Mouse (Mus musculus): Measurements from ENCODE around the gene 1700016H13Rik. TPM values are rescaled to one million over a fixed set of nuclear protein-coding genes. Genes with fewer than 3 reads are reported as not detected.

The 1700016H13Rik gene
- not detected in 2 replicates for polyA plus RNA-seq (2015; fragmentation: Nextera tagmentation; extraction: Ambion mirVana)

DNA sequence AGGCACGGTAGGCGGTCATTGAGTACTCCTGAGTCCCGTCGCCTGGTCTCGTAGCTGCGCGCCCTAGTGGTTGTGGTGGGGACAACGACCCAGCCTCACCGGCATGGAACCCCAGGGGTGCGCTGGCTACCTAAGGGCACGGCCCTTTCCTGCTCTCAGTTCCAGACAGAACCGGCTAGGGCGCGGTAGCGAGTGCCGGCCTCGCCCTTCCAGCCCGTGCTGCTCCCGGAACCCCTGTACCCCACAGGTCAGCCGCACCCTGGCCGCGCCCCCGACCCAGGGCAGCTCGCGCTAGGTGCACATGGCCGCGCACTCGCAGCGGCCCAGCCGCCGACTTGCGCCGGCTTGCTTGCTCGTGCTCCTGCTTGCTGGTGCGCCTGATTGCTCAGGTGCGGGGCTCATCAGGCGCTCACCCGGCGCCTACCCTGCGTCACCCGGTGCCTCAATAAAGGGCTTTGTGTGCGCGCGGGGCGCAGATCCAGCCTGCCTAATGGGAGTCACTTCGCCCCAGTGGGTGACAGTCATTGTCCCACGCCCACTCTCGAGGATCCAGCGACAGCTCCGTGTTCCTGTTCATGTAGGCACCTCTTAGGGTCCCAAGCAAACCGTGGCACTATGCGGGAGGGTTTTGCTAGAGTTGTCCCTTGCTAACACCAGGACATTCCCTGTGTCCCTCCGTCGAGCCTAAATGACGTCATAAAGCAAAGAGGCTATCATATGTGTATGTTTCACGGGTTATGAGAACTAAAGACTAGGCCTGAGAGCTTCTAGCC is at the start of gene 1700016H13Rik:
Gene 1700016H13Rik, minus strand, starts transcription at position 665 of the 773 bp plus-strand sequence.
- Histone ChIP-seq H3K9ac (ENCODE audit: low read depth, low read length) (peak within 1 kb of the TSS; percentile 70), H3K4me2 (ENCODE audit: low read depth, low read length) (peak within 1 kb of the TSS; percentile 98), H3K27ac (ENCODE audit: low read length) (no peak within 1 kb of the TSS), H3K36me3 (ENCODE audit: control insufficient read depth, insufficient read depth, low read length) (no peaks in the 10 kb centered on the region), H3K9me3 (ENCODE audit: control insufficient read depth, low read length) (0 out of 2 replicates have a peak, but pooled peaks cover 3% of the 10 kb centered on the region), H3K4me3 (ENCODE audit: low read length) (peak within 1 kb of the TSS; percentile 62), H3K4me1 (ENCODE audit: control insufficient read depth, insufficient read depth, low read length) (peaks cover 3% of the 10 kb centered on the region; the same call in 1 of the 2 replicates), H3K27me3 (replicated peaks; ENCODE audit: control insufficient read depth, insufficient read depth, low read length) (0 out of 2 replicates have a peak, but pooled peaks cover 3% of the 10 kb centered on the region)
- peak; percentile 95 for ATAC-seq
- WGBS: 1% methylated on average over 56 of the region's 56 CpGs

DNA sequence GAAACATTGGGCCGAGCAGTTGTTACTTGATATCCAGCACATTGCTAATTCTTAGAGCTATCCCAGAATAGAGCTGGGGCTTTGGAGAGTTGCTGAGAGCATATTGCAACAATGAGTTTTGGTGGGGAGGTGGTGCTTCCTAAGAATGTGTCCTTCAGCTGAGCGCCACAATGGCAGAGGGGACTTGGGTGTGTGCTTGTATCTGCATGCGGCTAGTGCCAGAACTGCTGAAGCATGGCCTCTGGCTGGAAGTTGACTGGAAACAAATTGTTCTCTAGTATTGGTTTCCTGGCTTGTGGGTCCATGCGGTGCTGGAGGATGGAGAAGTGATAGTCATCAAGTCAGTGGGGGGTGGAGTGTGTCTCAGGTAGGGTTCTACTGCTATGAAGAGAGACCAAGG is 49.5 kb upstream of the 1700016H13Rik start:
- no peak for ATAC-seq
- 95% methylated on average over 4 of the region's 4 CpGs for WGBS
- Histone ChIP-seq H3K4me1 (ENCODE audit: control insufficient read depth, insufficient read depth, low read length) (no peaks in the 10 kb centered on the region; the same call in 1 of the 2 replicates), H3K4me2 (ENCODE audit: low read depth, low read length) (no peak overlapping the region), H3K36me3 (ENCODE audit: control insufficient read depth, insufficient read depth, low read length) (no peaks in the 10 kb centered on the region), H3K27me3 (replicated peaks; ENCODE audit: control insufficient read depth, insufficient read depth, low read length) (no peaks in the 10 kb centered on the region), H3K9ac (ENCODE audit: low read depth, low read length) (no peak overlapping the region), H3K9me3 (ENCODE audit: control insufficient read depth, low read length) (no peaks in the 10 kb centered on the region), H3K4me3 (ENCODE audit: low read length) (no peak overlapping the region), H3K27ac (ENCODE audit: low read length) (no peak overlapping the region)

DNA sequence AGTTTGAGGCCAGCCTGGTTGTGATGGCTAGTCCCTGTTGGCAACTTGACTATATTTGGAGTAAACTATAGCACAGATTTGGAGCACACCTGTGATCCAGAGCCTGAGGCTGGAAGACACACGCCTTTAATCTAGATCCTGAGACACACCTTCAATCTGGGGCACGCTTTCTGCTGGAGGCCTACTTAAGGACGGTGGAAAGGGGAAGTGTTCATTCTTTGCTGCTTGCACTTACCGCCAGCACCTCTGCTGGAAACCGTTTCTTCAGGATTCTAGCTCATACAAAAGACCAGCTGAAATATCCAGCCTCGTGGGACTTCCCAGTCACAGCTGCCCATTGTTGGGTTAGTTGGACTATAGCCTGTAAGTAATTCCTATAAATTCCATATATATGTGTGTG is 46.7 kb upstream of the 1700016H13Rik start:
- Histone ChIP-seq H3K4me2 (ENCODE audit: low read depth, low read length) (no peak overlapping the region), H3K9me3 (ENCODE audit: control insufficient read depth, low read length) (no peaks in the 10 kb centered on the region), H3K27me3 (replicated peaks; ENCODE audit: control insufficient read depth, insufficient read depth, low read length) (no peaks in the 10 kb centered on the region), H3K4me1 (ENCODE audit: control insufficient read depth, insufficient read depth, low read length) (no peaks in the 10 kb centered on the region), H3K36me3 (ENCODE audit: control insufficient read depth, insufficient read depth, low read length) (no peaks in the 10 kb centered on the region), H3K4me3 (ENCODE audit: low read length) (no peak overlapping the region), H3K27ac (ENCODE audit: low read length) (no peak overlapping the region), H3K9ac (ENCODE audit: low read depth, low read length) (no peak overlapping the region)
- ATAC-seq: no peak
- WGBS: 74% methylated on average over 6 of the region's 6 CpGs

DNA sequence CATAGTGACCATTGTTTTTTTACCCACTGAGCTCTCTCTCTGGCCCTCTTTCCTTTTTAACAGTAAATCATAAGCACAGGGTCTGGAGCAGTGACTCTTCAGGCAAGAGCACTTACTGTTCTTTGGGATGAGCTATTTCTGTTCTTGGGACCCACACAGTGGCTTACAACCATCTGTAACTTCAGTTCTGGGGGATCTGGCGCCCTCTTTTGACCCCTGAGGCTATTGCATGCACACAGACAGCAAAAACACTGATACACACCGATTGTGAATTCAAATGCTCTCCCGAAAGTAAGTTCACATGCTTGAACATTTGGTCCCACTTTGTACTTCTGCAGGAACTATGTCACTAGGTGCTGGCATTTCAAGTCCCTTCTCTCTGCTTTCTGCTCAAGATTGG is 45.7 kb upstream of the 1700016H13Rik start:
- Histone ChIP-seq H3K27me3 (replicated peaks; ENCODE audit: control insufficient read depth, insufficient read depth, low read length) (no peaks in the 10 kb centered on the region), H3K4me1 (ENCODE audit: control insufficient read depth, insufficient read depth, low read length) (no peaks in the 10 kb centered on the region), H3K4me2 (ENCODE audit: low read depth, low read length) (no peak overlapping the region), H3K9me3 (ENCODE audit: control insufficient read depth, low read length) (no peaks in the 10 kb centered on the region), H3K36me3 (ENCODE audit: control insufficient read depth, insufficient read depth, low read length) (no peaks in the 10 kb centered on the region), H3K27ac (ENCODE audit: low read length) (no peak overlapping the region), H3K9ac (ENCODE audit: low read depth, low read length) (no peak overlapping the region), H3K4me3 (ENCODE audit: low read length) (no peak overlapping the region)
- ATAC-seq: no peak
- 71% methylated on average over 3 of the region's 3 CpGs for WGBS

DNA sequence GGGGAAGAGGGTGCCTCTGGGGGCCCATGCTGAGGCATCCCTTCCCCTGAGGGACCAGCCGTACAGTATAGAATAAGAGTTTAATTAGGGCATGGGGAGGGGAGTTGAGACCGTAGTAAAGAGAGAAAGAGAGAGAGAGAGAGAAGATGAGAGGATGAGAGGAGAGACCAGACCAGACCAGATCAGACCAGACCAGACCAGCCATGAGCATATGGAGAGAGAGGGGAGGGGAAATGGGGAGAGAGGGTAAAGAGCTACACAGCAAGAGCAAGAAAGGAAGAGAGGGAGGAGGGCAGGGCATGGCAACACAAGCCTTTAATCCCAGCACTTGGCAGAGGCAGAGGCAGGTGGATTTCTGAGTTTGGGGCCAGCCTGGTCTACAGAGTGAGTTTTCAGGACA is 44.9 kb upstream of the 1700016H13Rik start:
- no peak for ATAC-seq
- Histone ChIP-seq H3K4me2 (ENCODE audit: low read depth, low read length) (no peak overlapping the region), H3K27ac (ENCODE audit: low read length) (no peak overlapping the region), H3K36me3 (ENCODE audit: control insufficient read depth, insufficient read depth, low read length) (no peaks in the 10 kb centered on the region), H3K4me3 (ENCODE audit: low read length) (no peak overlapping the region), H3K9ac (ENCODE audit: low read depth, low read length) (no peak overlapping the region), H3K9me3 (ENCODE audit: control insufficient read depth, low read length) (no peaks in the 10 kb centered on the region), H3K27me3 (replicated peaks; ENCODE audit: control insufficient read depth, insufficient read depth, low read length) (no peaks in the 10 kb centered on the region), H3K4me1 (ENCODE audit: control insufficient read depth, insufficient read depth, low read length) (no peaks in the 10 kb centered on the region)
- 75% methylated on average over 2 of the region's 2 CpGs for WGBS

DNA sequence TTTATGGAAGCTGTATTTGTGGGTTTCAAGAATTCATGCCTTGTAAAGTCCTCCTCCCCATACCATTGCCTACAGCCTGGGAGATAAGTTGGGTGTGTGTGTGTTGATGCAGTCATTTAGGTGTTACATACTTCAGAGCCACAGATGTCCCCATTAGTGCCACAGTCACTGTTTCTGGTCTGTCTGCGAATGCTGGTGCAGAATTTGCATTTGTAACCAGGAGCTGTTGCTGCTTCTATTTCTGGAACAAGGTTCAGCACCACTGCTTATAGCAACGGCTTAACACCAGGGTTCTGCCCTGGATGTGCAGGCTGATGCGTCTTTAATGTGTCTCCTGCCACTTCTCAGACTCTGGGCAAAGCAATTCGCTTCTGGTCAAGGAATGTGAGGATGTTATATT is 43.7 kb upstream of the 1700016H13Rik start:
- H3K9me3 ChIP-seq (ENCODE audit: control insufficient read depth, low read length): no peaks in the 10 kb centered on the region
- no peak overlapping the region for H3K9ac ChIP-seq (ENCODE audit: low read depth, low read length)
- no peak overlapping the region for H3K27ac ChIP-seq (ENCODE audit: low read length)
- no peak overlapping the region for H3K4me3 ChIP-seq (ENCODE audit: low read length)
- 48% methylated on average over 4 of the region's 4 CpGs for WGBS
- no peak for ATAC-seq
- H3K27me3 ChIP-seq (replicated peaks; ENCODE audit: control insufficient read depth, insufficient read depth, low read length): no peaks in the 10 kb centered on the region
- no peaks in the 10 kb centered on the region for H3K36me3 ChIP-seq (ENCODE audit: control insufficient read depth, insufficient read depth, low read length)
- no peak overlapping the region for H3K4me2 ChIP-seq (ENCODE audit: low read depth, low read length)
- no peaks in the 10 kb centered on the region for H3K4me1 ChIP-seq (ENCODE audit: control insufficient read depth, insufficient read depth, low read length)

DNA sequence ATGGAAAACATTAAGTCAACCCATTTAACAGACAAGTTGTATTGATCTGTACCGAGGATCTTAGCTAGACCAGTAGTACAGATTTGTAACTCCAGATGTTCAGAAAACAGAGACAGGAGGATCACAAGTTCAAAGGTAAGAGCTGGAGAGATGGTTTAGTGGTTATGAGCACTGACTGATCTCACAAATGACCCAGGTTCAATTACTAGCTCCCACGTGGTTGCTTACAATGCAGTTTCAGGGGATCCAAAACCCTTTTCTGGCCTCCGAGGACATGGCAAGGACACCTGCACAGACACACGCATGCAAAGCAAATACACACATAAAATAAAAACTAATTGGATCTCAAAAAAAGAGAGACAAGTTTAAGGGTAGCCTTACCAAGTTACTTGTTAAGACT is 42.8 kb upstream of the 1700016H13Rik start:
- H3K27ac ChIP-seq (ENCODE audit: low read length): no peak overlapping the region
- WGBS: 77% methylated on average over 4 of the region's 4 CpGs
- no peak overlapping the region for H3K9ac ChIP-seq (ENCODE audit: low read depth, low read length)
- H3K4me1 ChIP-seq (ENCODE audit: control insufficient read depth, insufficient read depth, low read length): no peaks in the 10 kb centered on the region
- H3K36me3 ChIP-seq (ENCODE audit: control insufficient read depth, insufficient read depth, low read length): no peaks in the 10 kb centered on the region
- ATAC-seq: no peak
- no peak overlapping the region for H3K4me2 ChIP-seq (ENCODE audit: low read depth, low read length)
- peaks cover 7% of the 10 kb centered on the region for H3K27me3 ChIP-seq (replicated peaks; ENCODE audit: control insufficient read depth, insufficient read depth, low read length)
- no peaks in the 10 kb centered on the region for H3K9me3 ChIP-seq (ENCODE audit: control insufficient read depth, low read length)
- H3K4me3 ChIP-seq (ENCODE audit: low read length): no peak overlapping the region

DNA sequence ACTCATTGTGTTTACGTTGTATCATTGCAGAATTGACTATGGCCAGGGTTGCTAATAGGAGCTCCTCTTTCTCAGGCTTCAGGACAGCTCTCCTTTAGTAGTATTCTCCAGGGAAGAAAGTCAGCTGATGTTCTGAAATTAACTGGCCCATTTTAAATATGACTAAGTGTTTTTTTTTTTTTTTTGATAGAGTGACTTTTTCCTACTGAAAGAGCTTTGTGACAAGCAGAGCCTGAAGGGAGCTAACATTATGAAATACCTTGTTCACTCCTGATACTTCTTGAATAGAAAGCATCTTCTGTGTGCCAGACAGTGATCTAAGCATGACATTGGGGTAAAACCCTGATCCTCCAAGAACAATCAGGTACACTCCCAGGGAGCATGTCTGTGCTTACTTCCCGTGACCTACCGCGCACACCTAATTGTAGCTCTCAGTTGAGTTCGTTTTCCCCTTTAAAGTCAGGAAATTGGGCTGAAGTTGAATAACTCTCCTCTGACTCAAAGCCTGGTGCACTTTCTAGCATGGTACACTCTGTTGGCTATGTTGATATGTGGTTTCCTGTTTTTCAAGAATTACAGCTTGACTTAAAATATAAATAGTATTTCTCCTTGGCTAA is 42.2 kb upstream of the 1700016H13Rik start:
- WGBS: 79% methylated on average over 5 of the region's 5 CpGs
- Histone ChIP-seq H3K4me3 (ENCODE audit: low read length) (no peak overlapping the region), H3K27me3 (replicated peaks; ENCODE audit: control insufficient read depth, insufficient read depth, low read length) (peaks cover 8% of the 10 kb centered on the region), H3K9ac (ENCODE audit: low read depth, low read length) (no peak overlapping the region), H3K36me3 (ENCODE audit: control insufficient read depth, insufficient read depth, low read length) (no peaks in the 10 kb centered on the region), H3K4me2 (ENCODE audit: low read depth, low read length) (no peak overlapping the region), H3K27ac (ENCODE audit: low read length) (no peak overlapping the region), H3K4me1 (ENCODE audit: control insufficient read depth, insufficient read depth, low read length) (0 out of 2 replicates have a peak, but pooled peaks cover 3% of the 10 kb centered on the region), H3K9me3 (ENCODE audit: control insufficient read depth, low read length) (no peaks in the 10 kb centered on the region)
- no peak for ATAC-seq

DNA sequence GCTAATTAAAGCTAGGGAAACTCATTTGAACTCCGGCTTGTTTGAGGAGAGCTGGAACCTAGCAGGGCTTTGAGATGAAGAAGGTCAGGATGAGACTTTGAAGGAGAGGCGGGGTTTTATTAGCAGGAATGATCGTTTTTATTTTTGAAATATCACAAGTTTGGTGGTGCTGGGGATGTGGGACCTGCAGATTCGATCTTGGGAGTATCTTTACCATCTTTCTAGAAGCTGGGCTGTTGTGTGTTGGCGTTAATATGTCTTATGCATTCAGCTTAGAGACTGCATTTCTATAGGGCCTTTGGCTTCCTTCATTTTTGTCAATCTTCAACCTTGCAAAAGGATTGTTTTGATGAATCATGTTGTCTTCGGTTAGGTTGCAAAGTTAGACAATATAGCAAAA is 38.3 kb upstream of the 1700016H13Rik start:
- Histone ChIP-seq H3K9me3 (ENCODE audit: control insufficient read depth, low read length) (no peaks in the 10 kb centered on the region), H3K4me2 (ENCODE audit: low read depth, low read length) (0 out of 2 replicates have a peak overlapping the region, but pooled peaks have one; percentile 100), H3K36me3 (ENCODE audit: control insufficient read depth, insufficient read depth, low read length) (no peaks in the 10 kb centered on the region), H3K4me1 (ENCODE audit: control insufficient read depth, insufficient read depth, low read length) (0 out of 2 replicates have a peak, but pooled peaks cover 5% of the 10 kb centered on the region), H3K4me3 (ENCODE audit: low read length) (no peak overlapping the region), H3K27ac (ENCODE audit: low read length) (no peak overlapping the region), H3K9ac (ENCODE audit: low read depth, low read length) (no peak overlapping the region), H3K27me3 (replicated peaks; ENCODE audit: control insufficient read depth, insufficient read depth, low read length) (peaks cover 8% of the 10 kb centered on the region)
- ATAC-seq: no peak
- 56% methylated on average over 6 of the region's 6 CpGs for WGBS

Data from intestine, embryonic 16.5 days (tissue).